Mouse (Mus musculus): ENCODE results near the gene Zc2hc1b. TPM values are rescaled to one million over a fixed set of nuclear protein-coding genes. Genes with fewer than 3 reads are reported as not detected.

The Zc2hc1b gene
- total RNA-seq, 1 experiment from 2014 or later, result not detected

- DNase-seq, result no peak
Measured at GRCm38 (mm10) chr10:13171461-13171860, 6.4 kb downstream of the Zc2hc1b start.

GRCm38 (mm10) chr10:13170739-13171448 lies 6.9 kb downstream of the Zc2hc1b start:
- no peak for DNase-seq

- no peak for DNase-seq
Measured at GRCm38 (mm10) chr10:13168461-13168860, 9.4 kb downstream of the Zc2hc1b start.

GRCm38 (mm10) chr10:13162031-13162430 lies 15.8 kb downstream of the Zc2hc1b start:
- DNase-seq, result no peak

GRCm38 (mm10) chr10:13160913-13161312 lies 16.9 kb downstream of the Zc2hc1b start:
- no peak for DNase-seq

- DNase-seq, result no peak
Measured at GRCm38 (mm10) chr10:13155377-13155776, 22.4 kb downstream of the Zc2hc1b start.

- no peak for DNase-seq
Measured at GRCm38 (mm10) chr10:13152811-13153364, 24.9 kb downstream of the Zc2hc1b start.

- DNase-seq, result no peak
Measured at GRCm38 (mm10) chr10:13151353-13151752, 26.5 kb downstream of the Zc2hc1b start.

- no peak for DNase-seq
Measured at GRCm38 (mm10) chr10:13150435-13150834, 27.4 kb downstream of the Zc2hc1b start.

GRCm38 (mm10) chr10:13140434-13140833 lies 37.4 kb downstream of the Zc2hc1b start:
- DNase-seq, result no peak

- DNase-seq, result no peak
Measured at GRCm38 (mm10) chr10:13137906-13138305, 39.9 kb downstream of the Zc2hc1b start.

- DNase-seq, result no peak
Measured at GRCm38 (mm10) chr10:13135751-13136150, 42.1 kb downstream of the Zc2hc1b start.

- no peak for DNase-seq
Measured at GRCm38 (mm10) chr10:13135276-13135675, 42.5 kb downstream of the Zc2hc1b start.

GRCm38 (mm10) chr10:13133850-13134249 lies 44.0 kb downstream of the Zc2hc1b start:
- DNase-seq, result no peak

- DNase-seq, result no peak
Measured at GRCm38 (mm10) chr10:13127946-13128345, 49.9 kb downstream of the Zc2hc1b start.

- DNase-seq, result no peak
Measured at GRCm38 (mm10) chr10:13127335-13127734, 50.5 kb downstream of the Zc2hc1b start.

GRCm38 (mm10) chr10:13125811-13126210 lies 52.0 kb downstream of the Zc2hc1b start:
- DNase-seq, result no peak

- no peak for DNase-seq
Measured at GRCm38 (mm10) chr10:13119300-13119699, 58.5 kb downstream of the Zc2hc1b start.

GRCm38 (mm10) chr10:13118770-13119102 lies 59.1 kb downstream of the Zc2hc1b start:
- DNase-seq, result no peak

GRCm38 (mm10) chr10:13118024-13118769 lies 59.6 kb downstream of the Zc2hc1b start:
- no peak for DNase-seq

- DNase-seq, result no peak
Measured at GRCm38 (mm10) chr10:13116706-13117665, 60.8 kb downstream of the Zc2hc1b start.

- DNase-seq, result no peak
Measured at GRCm38 (mm10) chr10:13115030-13115429, 62.8 kb downstream of the Zc2hc1b start.

All from adrenal gland, postnatal 25 days (tissue).